Mouse (Mus musculus) cerebellum, postnatal 4 days (tissue): Measurements from ENCODE around the gene Kcnma1.

Source experiments
- DNase-seq, 2 experiments: peaks; one replicate each; pipeline ENCODE4 v3.0.0; 2022; ENCODE audit warnings: low spot score in 2 of 2, mixed read lengths in 1 of 2

The Kcnma1 gene

DNA sequence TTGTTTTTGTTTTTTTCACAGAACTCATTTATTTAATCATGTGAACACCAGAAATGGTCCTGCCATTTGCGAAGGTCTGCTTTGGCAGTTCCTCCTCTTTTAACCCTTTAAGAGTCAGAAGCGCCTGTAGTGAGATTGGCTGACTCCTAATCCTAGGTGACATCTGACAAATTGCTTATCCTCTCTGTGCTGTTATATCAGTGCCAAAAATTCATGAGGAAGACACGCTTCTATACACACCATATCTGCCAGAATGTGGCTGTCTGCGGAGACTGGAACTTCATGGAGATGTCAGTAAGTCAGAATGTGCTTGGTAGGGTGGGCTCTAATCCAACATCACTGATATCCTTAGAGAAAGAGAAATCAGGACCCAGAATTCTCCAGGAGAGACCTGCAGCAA, 157.3 kb downstream of the Kcnma1 start:
- DNase-seq: no peak

DNA sequence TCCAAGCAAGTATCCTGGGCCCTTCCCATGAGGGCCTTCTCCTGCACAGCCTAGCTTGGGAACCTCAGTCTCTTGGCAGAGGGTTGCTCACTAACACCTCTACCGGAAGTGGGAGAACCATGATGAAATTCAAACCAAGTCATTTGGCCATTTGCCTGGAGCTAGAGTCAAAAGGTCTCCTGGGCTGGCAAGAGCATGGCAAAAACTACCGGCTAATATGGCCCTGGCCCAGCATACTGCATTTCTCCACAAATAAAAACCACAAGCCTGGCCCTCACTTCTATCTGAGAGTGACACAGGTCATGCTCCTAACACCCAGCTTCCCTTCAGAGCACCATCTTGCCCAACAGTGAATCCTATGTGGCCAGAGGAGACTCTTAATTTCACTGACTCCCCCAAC, 159.3 kb downstream of the Kcnma1 start:
- no peak for DNase-seq

DNA sequence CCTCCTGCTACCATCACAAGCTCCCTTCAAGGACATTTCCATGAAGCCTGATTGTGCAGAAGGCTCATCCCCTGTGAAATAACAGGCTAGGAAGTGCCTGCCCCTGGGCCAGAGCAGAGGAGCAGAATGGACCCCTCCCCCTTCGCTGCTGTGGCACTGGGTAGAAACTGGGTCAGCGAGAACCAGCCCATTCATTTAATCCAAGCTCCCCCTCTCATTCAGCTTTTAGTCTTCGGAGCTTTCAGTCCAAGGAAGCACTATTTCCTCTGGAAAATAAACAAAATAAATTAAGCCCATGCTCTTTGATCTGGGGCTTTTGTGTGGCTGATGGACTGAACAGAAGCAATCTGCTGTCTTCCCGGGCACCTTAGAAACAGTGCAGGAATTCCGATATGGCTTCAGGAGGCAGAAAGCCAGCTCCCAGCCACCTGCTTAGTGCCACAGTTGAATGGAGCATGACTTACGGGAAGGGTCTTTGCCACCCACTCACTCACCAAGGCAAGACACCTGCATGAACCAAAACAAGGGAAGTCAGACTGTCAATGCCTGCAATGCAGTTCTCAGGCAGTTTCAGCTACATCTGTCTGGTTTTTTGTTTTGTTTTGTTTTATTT, 165.7 kb downstream of the Kcnma1 start:
- DNase-seq: peak in 1 of 2 experiments; percentile 32

DNA sequence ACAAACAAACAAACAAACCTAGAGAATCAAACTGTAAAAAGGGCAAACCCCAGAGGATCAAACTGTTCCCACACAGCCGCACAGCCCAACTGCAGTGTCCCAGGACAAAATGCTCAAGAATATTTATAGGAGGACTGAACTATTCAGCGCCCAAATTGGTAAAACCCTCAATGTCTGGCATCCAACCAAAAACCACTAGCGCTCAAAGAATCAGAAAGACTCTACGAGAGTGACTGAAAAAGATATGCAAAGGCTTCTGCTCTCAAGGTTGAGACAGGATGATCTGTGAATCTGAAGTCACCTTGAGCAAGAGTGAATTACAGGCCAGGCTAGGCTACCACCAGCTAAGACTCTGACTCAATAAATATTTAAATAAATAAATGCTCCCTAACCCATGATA, 167.6 kb downstream of the Kcnma1 start:
- no peak for DNase-seq

DNA sequence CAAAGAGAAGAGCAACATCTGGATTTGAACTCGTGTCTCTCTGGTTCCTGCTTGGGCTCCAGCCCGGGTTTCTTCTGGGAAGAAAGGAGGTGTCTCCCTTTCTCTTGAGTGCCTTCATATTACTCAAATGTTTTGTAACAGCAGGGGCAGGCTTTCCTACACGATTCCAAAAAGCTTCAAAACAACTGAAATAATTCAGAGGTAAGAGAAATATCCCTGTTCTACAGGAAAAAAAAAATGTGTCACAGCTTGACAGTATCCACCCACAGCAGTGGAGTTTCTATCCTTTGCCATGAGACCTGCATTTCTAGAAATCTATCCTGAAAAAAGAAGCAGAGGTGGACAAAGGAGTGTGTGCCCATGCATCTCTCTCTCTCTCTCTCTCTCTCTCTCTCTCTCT, 172.3 kb downstream of the Kcnma1 start:
- DNase-seq: no peak

DNA sequence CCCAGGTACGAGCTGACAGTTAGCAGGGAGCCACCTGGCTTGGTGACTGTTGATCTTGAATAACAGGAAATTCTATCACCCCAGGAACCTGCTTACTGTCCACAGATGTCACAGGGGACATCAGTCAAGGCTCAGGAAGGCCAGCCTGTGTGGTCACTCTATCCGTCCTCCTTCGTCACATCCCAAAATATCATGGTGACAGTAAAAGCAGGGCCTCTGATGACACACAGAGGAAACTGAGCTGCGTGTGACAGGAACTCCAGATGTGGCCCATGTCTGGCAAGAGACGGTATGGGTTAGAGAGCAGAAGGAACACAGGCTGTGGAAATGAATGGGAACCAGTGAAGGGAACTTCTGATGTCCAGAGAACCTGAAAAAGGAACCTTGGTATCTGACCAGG, 174.7 kb downstream of the Kcnma1 start:
- no peak for DNase-seq

DNA sequence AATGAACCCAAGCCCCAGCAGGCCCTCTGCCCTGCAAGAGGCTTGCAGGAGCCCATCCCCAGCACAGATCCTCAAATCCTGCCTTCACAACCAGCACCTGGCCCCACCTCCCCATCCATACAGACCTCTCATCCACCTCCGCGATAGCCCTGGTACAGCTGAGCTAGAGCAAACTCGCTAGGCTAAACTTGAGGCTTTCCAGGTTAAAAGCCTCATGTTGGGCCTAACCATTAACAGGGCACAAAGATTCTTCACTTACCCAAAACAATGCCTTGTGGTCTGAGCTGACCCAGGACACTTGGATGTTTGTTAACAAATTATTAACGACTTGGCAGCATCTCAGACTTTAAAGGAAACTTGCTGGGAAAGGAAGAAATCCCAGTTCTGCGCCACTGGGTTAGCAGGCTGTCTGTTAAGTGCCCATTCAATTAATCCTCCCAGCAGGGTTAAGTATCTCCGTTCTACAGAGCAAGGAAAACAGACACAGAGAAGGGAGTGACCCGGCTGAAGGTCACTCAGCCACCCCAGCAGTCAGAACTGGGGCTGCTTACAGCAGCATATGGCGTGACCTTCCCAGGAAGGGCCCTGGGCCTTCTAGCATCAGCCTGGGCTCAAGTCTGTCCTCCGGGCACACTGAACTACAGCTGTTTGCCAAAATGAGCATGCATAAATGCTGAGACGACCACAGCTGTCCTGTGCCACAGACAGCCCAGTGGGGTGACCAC, 178.7 kb downstream of the Kcnma1 start:
- no peak for DNase-seq

DNA sequence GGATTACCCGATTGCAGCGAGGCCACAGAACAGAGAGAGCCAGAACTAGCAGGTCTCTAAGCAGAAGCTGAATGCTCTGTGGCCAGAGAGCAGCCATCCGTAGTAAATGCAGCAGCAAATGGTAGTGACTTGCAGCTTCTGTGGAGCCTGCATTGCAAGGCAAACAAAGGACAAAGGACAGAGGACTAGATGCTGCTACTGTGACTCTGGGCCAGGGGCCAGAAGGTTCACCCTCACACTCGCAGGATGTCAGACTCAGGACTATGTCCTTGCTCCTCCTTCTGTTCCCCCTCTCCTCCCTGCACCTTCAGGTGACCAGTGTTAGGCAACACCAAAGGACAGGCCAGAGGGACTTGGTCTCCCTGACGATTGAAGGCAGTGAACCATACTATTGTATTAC, 183.0 kb downstream of the Kcnma1 start:
- DNase-seq: peak in 1 of 2 experiments; percentile 32

DNA sequence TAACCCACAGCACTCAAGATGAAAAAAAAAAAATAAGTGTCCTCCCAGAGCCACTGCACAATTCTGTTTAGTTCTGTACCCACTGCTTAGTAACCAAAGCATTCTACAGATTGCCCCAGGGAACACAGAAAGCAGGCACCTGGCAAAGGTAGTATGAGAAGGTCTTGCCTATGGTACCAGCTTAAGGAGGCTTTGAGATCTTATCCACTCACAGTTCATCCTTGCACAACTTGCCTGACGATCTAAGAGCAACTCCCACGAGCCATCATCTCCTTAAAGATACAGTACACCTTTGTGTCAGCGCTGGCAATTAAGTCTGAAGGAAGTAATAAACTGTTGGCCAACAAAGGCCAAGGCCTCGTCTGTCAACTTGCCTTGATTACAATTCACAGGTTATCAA, 184.0 kb downstream of the Kcnma1 start:
- no peak for DNase-seq

DNA sequence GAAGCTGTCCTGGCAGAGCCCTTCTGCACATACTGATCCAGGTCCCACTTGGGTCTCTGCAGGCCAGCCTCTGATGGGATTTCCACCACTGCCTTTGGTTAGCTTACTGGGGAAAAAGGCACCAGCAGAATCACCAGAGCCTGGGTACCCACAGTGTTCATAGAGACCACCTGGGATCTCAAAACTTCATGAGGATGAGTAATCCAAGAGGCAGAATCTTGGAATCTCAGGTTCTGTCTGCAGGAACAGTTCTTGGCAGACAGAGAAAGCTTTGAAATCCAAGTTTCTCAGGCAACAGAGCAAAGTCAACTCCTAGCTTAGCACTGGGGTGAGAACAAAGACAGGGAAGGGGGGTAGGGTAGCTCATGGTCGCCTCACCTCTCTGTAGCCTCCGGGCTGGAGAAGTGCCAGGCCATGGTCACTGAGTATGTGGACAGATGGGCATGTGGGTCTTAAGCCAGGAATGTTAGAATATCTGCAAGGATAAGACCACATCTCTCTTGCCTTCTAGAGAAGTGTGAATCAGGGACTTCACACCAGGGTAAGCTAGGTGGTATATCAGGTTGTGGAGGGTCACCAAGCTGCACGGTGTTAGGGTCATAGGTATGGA, 185.5 kb downstream of the Kcnma1 start:
- peak in 1 of 2 experiments; percentile 38 for DNase-seq

DNA sequence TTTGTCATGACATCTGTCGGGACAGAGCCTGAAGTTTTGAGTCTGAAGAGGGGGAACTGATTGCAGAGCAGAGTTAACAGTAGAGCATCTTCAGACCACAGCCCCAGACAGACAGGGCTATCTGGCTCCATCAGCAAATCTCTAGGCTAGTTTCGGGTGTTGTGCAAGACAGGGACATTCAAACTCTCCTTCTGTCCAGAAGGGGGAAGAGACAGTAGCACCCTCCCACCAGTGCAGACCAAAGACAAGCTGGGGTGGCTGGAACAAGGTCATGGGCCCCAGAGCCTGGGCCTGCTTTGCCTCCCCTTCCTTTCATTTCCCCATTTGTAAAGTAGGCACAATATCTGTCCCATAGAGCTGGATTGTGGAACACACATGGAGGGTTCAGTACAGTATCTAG, 189.4 kb downstream of the Kcnma1 start:
- no peak for DNase-seq

DNA sequence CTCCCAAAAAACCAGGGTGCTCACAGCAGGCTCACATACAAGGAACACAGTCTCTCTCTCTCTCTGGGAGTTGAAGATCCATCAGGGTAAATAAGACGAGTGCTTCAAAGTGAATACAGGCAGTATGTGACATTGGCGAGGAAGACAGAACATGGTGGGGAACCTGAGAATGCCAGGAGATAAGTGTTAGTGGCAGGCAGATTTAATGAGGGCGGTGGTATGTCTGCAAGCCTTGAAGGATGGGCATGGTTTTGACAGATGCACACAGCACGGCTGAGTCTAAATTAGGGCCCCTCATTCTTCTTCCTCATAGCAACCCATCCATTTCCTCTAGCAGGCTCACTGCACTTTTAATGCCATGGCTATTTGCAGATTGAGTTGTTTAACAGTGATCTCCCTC, 190.0 kb downstream of the Kcnma1 start:
- no peak for DNase-seq

DNA sequence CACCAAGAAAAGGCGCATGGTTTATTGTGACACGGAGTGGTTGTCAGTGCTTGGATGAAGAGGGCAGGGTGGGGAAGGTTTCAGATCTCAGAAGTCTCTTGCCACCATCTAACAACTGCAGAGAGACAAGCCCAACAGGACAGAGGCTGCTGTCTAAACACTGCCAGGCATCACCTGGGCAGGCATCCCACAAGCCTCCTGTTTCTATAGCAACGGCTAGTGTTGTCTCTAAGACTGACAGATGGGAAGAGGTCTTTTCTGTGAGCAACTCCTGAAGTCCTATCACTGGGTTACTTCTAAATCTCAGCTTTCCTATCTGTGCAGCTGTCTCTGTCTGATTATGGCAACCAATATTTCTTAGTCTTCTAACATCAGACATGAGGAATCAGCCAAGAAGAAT, 196.7 kb downstream of the Kcnma1 start:
- DNase-seq: no peak

DNA sequence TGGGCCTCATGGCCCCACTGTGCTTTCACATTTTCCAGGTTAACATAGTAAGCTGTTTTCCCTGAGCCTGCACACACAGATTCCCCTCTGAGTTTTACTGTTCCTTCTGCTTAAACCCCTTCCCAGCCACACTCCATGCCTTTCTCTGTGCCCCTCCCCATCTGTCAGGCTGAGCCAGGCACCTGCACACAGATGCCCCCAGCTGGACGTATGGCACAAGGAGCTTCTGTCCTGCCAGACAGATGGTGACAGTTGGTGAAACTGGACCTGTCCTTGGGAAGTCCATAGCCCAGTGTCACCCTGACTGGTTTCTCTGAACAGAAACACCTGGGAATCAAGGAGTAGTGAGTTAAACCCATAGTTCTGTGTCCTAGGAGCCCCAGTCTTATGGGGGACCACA, 204.2 kb downstream of the Kcnma1 start:
- no peak for DNase-seq

DNA sequence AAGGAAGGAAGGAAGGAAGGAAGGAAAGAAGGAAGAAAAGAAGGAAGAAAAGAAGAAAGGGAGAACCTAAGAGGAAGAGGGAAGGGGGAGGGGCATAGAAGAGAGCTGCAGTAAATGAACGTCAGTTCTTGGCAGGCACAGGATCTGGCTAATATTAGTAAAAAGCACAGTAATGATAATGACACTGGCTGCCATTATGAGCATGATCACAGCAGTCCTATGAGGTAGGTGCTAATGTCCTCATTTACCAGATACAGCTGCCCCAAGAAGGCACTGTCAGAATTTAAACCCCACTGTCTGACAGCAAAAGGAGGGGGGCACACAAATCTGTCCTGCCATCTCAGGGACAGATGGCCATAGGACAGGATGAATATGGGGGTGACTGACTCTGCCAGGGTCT, 205.2 kb downstream of the Kcnma1 start:
- no peak for DNase-seq

DNA sequence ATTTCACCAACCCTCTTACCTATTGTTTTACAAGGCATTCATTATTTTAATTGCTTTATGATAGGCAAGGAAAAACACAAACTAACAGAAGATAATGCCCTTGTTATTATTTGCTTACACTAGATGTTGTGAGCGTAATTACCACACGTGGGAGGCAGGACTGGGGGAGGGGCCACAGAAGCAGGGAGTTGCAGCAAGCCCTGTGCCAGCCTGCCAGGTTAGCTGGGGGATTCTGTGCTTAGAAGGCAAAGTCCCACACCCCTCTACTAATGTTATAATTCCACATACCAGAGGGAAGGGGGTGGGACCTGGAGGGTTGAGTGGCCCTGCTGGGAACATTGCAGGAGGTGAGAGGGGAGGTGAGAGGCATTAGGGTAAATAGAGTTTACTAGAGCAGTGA, 207.9 kb downstream of the Kcnma1 start:
- DNase-seq: no peak

DNA sequence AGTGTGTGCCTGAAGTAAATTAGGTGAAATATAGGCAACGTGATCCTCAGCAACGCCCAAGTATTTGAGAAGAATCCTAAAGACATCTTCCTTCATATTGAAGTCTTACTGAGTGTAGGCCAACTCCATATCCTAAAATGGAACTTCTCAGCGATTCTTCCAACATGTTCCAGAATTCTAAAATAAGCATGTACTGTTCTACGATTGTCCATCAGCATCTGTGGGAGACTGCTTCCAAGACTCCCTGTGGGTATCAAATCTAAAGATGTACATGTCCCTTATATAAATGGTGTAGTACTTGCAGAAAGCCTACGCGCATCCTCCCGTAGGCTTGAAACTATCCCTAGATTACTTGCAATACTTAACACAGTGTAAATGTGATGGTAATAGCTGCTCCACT, 217.4 kb downstream of the Kcnma1 start:
- no peak for DNase-seq

DNA sequence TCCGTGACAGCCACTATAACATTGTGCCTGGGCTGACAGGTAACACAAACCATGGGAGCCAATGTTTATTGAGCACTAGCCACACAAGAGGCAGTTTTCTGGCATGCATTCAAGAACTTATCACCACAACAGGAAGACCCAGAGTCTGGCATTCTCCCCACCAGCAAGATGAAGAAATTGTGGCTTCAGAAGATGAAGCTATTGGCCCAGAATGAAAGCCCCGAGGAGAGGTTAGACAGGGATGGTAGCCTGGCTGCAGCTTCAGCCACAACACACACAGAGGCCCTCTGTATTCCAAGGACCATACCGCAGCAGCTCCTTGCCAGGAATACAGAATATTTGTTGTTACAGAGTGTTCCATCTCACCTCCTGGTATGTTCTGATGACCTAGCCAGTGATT, 221.6 kb downstream of the Kcnma1 start:
- DNase-seq: no peak

DNA sequence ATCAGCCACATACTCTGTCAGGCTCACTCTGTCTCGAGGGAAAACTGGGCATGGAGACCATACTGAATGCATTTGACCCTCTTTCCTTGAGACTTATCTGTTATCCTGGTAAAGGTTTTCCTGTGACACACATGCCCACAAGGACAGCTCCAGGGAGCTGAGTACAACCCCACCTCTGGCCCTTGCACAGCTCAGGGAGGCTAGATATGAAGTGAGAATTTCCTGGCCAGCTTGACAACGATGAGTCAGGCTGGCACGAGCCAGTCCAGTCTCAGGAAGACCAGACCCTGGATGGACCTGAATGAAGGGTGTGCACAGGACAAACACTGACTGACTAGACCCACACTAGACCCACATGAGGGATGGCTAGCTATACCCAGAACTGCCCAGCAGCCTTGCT, 222.2 kb downstream of the Kcnma1 start:
- DNase-seq: no peak

DNA sequence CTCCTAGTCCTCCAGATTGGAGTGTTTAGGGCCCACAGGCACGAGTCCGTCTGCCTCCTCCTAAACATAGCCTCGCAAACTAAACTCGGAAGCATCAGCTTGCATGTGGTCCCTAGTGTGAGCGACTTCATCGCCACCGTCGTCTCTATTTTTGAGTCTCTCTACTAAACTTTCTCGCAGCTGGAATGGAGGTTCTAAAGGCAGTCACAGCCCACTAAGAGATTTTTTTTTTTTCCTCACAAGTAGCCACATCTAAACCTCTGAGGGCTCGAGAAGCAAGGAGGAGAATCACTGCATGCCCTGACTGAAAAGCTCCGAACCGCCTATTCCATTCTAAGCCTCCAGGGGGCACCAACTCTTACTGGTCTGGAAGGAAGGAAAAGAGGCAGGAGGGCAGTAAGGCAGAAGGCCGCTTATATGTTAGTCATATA, 223.0 kb downstream of the Kcnma1 start:
- DNase-seq: peak; percentile 50 to 76

DNA sequence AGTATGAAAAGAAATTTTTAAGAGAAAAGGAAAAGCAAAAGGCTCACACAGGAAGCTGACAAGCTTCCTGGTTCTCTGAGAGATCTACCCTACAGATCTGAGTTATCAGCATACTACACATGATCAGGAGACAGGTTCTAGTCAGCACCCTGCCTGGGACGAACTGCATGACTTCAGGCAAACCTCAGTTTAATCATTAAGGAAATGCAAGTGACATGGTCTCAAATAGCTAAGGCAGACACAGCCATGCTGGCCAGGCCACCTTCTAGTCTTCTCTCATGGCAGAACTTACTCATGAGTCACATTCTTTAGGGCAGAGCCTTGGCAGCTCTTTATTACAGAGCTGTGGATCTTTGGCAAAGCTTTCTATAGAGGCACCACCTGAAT, 227.6 kb downstream of the Kcnma1 start:
- DNase-seq: no peak

DNA sequence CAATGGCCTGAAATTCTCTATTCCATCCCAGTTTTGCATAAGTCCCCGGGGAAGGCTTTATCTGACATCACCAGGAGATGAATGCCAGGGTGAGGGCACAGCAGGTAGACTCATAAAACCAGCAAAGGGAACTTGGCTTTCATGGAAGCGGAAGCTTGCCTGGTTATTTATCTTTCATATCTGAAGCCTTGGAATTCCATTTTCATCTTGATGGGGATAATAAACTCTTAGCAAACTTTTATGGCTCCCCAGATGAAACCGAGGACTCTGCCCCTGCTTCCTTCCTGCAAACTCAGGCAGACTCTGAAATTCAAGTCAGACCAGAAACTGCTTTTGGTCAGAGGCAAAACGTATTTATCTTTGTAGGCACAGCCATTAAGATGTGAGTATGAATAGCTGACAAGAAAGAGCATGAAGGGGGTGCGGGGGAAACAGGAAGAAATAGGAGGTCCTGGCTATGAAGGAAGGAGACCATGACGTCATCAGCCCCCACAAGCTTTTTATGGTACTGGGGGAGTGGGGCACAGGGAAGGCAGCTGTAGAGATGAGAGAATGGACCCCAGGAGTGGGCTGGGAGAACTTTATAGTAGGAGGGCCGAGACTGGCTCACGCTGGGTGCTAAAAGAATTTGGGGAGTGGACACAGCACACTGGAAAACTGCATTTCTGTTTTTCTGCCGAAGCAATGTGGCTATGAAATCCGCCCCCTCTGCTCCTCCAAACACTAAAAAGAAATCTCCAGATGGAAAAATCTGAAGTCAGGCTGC, 228.2 kb downstream of the Kcnma1 start:
- DNase-seq: no peak
